Mouse (Mus musculus): ENCODE results near the gene Prepl.

The Prepl gene

GRCm38 (mm10) chr17:85090120-85091099, at the start of gene Prepl, which contains the start of gene Camkmt:
Gene Prepl, minus strand, starts transcription at chr17:85090241.
Gene Camkmt, plus strand, starts transcription at chr17:85090552.
- in situ Hi-C loops (cut with MseI, MboI) = no loop called here

- in situ Hi-C loops (cut with MseI, MboI) = no loop called here
Measured at GRCm38 (mm10) chr17:85138393-85138792, 48.4 kb upstream of the Prepl start.

GRCm38 (mm10) chr17:85116643-85117042, 26.6 kb upstream of the Prepl start:
- in situ Hi-C loops (cut with MseI, MboI) = loop anchor here (5.0 kb wide), 1 partner anchor 516 kb away; no protein-coding TSS in a partner anchor

GRCm38 (mm10) chr17:85113441-85113840, 23.4 kb upstream of the Prepl start:
- in situ Hi-C loops (cut with MseI, MboI) = no loop called here

- in situ Hi-C loops (cut with MseI, MboI) = no loop called here
Measured at GRCm38 (mm10) chr17:85110640-85111039, 20.6 kb upstream of the Prepl start.

- in situ Hi-C loops (cut with MseI, MboI) = no loop called here
Measured at GRCm38 (mm10) chr17:85103310-85103709, 13.3 kb upstream of the Prepl start.

GRCm38 (mm10) chr17:85101751-85102150, 11.7 kb upstream of the Prepl start:
- in situ Hi-C loops (cut with MseI, MboI) = no loop called here

- in situ Hi-C loops (cut with MseI, MboI) = no loop called here
Measured at GRCm38 (mm10) chr17:85100232-85100631, 10.2 kb upstream of the Prepl start.

GRCm38 (mm10) chr17:85098677-85099323, 8.8 kb upstream of the Prepl start:
- in situ Hi-C loops (cut with MseI, MboI) = no loop called here

GRCm38 (mm10) chr17:85096396-85096795, 6.4 kb upstream of the Prepl start:
- in situ Hi-C loops (cut with MseI, MboI) = no loop called here

- in situ Hi-C loops (cut with MseI, MboI) = no loop called here
Measured at GRCm38 (mm10) chr17:85091762-85092161, 1.7 kb upstream of the Prepl start.

- in situ Hi-C loops (cut with MseI, MboI) = no loop called here
Measured at GRCm38 (mm10) chr17:85089621-85090020, 420 bp downstream of the Prepl start.

- in situ Hi-C loops (cut with MseI, MboI) = no loop called here
Measured at GRCm38 (mm10) chr17:85089011-85089410, 1.0 kb downstream of the Prepl start.

- in situ Hi-C loops (cut with MseI, MboI) = no loop called here
Measured at GRCm38 (mm10) chr17:85088401-85088800, 1.6 kb downstream of the Prepl start.

- in situ Hi-C loops (cut with MseI, MboI) = no loop called here
Measured at GRCm38 (mm10) chr17:85087591-85087990, 2.5 kb downstream of the Prepl start.

GRCm38 (mm10) chr17:85086501-85086900, 3.5 kb downstream of the Prepl start:
- in situ Hi-C loops (cut with MseI, MboI) = no loop called here

- in situ Hi-C loops (cut with MseI, MboI) = no loop called here
Measured at GRCm38 (mm10) chr17:85085335-85085734, 4.7 kb downstream of the Prepl start.

- in situ Hi-C loops (cut with MseI, MboI) = no loop called here
Measured at GRCm38 (mm10) chr17:85080781-85081180, 9.3 kb downstream of the Prepl start.

- in situ Hi-C loops (cut with MseI, MboI) = no loop called here
Measured at GRCm38 (mm10) chr17:85079276-85079675, 10.8 kb downstream of the Prepl start.

- in situ Hi-C loops (cut with MseI, MboI) = no loop called here
Measured at GRCm38 (mm10) chr17:85074083-85074482, 16.0 kb downstream of the Prepl start.

- in situ Hi-C loops (cut with MseI, MboI) = no loop called here
Measured at GRCm38 (mm10) chr17:85073214-85073613, 16.8 kb downstream of the Prepl start.

GRCm38 (mm10) chr17:85072383-85072782, 17.7 kb downstream of the Prepl start:
- in situ Hi-C loops (cut with MseI, MboI) = no loop called here

Data from mouse trophoblast stem cell (cell line).